Mouse (Mus musculus): ENCODE measurements around the gene Tnfrsf1a.

DNA sequence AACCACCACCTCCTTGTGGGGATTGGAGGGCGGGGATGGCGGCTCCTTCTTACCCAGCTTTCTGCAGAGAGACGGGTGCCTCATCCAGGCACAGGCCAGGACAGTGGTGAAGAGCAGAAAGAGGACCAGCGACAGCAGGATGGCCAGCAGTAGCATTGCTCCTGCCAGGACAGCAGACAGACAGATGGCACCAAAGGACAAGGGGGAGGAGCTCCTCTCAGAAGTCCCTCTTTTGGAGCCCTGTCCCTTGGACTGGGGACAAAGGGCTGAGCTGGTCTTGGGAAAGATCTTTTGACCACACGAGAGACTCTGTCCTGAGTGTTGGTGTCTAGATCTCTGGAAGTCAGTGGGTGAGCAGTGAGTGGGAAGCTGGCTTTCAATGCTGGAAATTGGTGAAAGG is 39.8 kb upstream of the Tnfrsf1a start:
- TF ChIP-seq CTCF (IDR thresholded peaks at IDR 0.05; ENCODE audit: low read depth) (no peak), EP300 (optimal IDR thresholded peaks at IDR 0.05) (no peak)

Measured in stomach, postnatal 0 days (tissue).